Comparison of ENCODE assay signal across 8 mouse cellular contexts in the genomic region with DNA sequence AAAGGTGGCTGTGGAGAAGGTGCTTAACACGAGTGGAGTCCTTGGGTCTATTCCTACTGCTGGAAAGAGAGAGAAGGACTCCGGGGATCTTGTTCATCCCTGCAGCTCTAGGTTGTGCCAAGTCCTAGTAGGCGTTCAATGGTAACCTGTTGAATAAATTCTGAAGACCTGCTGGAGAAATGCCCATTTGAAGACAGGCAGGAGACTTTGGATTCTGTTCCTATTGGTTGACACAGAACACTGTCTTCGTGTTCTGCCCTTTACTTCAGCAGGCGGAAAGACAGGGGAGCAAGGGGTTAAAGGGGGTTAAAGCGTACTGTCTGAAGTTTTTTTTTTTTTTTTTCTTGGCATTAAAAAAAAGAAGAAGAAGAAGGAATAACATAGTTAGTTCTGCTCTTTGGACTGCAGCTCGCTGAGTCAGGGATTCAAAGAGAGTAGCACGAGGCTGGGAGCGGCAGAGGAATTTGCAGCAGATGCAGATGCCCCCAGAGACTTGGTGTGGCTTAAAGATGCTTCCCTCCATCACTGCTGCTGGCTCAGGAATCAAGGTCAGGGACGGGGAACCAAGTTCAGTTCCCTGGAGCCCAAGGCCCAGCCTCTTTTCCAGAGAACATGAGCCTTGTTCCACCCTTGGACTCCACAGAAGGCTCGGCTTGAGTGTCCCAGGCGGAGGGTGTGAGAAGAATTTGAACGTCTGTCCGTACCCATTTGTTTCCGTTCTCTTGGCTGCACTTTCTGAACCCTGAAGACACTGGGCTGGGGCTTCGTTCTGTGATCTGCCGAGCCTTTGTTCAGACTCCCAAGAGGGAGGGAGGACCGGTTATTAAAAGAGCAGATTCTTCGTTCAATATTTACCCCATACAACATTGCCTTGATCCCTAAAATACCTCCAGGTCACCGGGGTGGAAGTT. TPM values are rescaled to one million over a fixed set of nuclear protein-coding genes. Genes with fewer than 3 reads are reported as not detected.
DNase-seq lines count a peak whose midpoint lies in the region; ATAC-seq and TF ChIP-seq lines count a peak whose summit lies in the region.

No protein-coding gene starts in this region.

- H3K27ac ChIP-seq in left cerebral cortex, adult 2 months: peak overlapping the region; percentile 15; the same call in 1 of the 2 replicates
- peak overlapping the region; percentile 54 for H3K27ac ChIP-seq in embryonic facial prominence, embryonic 14.5 days (replicated peaks; ENCODE audit: low read depth, low read length)
- no peak overlapping the region for H3K27ac ChIP-seq in forebrain, postnatal 0 days (ENCODE audit: low read depth, low read length)

- H3K4me3 ChIP-seq in left cerebral cortex, adult 2 months: no peak overlapping the region
- H3K4me3 ChIP-seq in embryonic facial prominence, embryonic 14.5 days (ENCODE audit: low read depth, low read length): no peak overlapping the region
- H3K4me3 ChIP-seq in forebrain, postnatal 0 days (ENCODE audit: low read depth, low read length): no peak overlapping the region

- H3K9me3 ChIP-seq in embryonic facial prominence, embryonic 14.5 days (ENCODE audit: control insufficient read depth, low read length): no peaks in the 10 kb centered on the region
- H3K9me3 ChIP-seq in forebrain, postnatal 0 days (ENCODE audit: low read length): no peaks in the 10 kb centered on the region

- DNase-seq in left cerebral cortex, adult 2 months (ENCODE audit: extremely low spot score in 1 of 2, low spot score in 2 of 2): no peak
- DNase-seq in left cerebral cortex, postnatal 36 days (ENCODE audit: low spot score in 2 of 2): no peak
- peak; percentile 93 for DNase-seq in embryonic facial prominence, embryonic 14.5 days (ENCODE audit: low spot score)
- DNase-seq in kidney, adult 11 months: peak; percentile 86
- peak; percentile 46 for DNase-seq in retina, embryonic 14.5 days (ENCODE audit: low spot score)
- no peak for DNase-seq in forebrain, postnatal 0 days
- DNase-seq in layer of hippocampus, adult 11-12 months (ENCODE audit: low spot score): no peak

- ATAC-seq in embryonic facial prominence, embryonic 14.5 days (ENCODE audit: low read depth): peak; percentile 48; the same call in 1 of the 2 replicates
- ATAC-seq in forebrain, postnatal 0 days: no peak
- ATAC-seq in cerebellum, adult (ENCODE audit: insufficient number of reproducible peaks, low FRiP score, low TSS enrichment): no peak; the same call in 1 of the 2 replicates

- no peaks in the 10 kb centered on the region for H3K36me3 ChIP-seq in embryonic facial prominence, embryonic 14.5 days (ENCODE audit: control insufficient read depth, insufficient read depth, low read length)
- no peaks in the 10 kb centered on the region for H3K36me3 ChIP-seq in forebrain, postnatal 0 days (ENCODE audit: insufficient read depth)

- no peak for TF ChIP-seq CTCF in left cerebral cortex, adult 2 months (IDR thresholded peaks at IDR 0.05)
- no peak for TF ChIP-seq CTCF in forebrain, postnatal 0 days (IDR thresholded peaks at IDR 0.05; ENCODE audit: low read depth)

- 34% methylated on average over 19 of the region's 20 CpGs for WGBS in embryonic facial prominence, embryonic 14.5 days
- WGBS in forebrain, postnatal 0 days: 60% methylated on average over 20 of the region's 20 CpGs

- no peaks in the 10 kb centered on the region for H3K27me3 ChIP-seq in embryonic facial prominence, embryonic 14.5 days (replicated peaks; ENCODE audit: control insufficient read depth, insufficient read depth, low read length)
- no peaks in the 10 kb centered on the region for H3K27me3 ChIP-seq in forebrain, postnatal 0 days (ENCODE audit: insufficient read depth, low read length)

- peak overlapping the region; percentile 31; the same call in 1 of the 2 replicates for H3K4me2 ChIP-seq in embryonic facial prominence, embryonic 14.5 days (ENCODE audit: low read depth, low read length)
- H3K4me2 ChIP-seq in forebrain, postnatal 0 days (ENCODE audit: low read depth): no peak overlapping the region

- intact Hi-C loops in left cerebral cortex, adult 2 months (cut with DNase I): no loop called here
- intact Hi-C loops in left cerebral cortex, postnatal 36 days (cut with DNase I): no loop called here

- H3K9ac ChIP-seq in embryonic facial prominence, embryonic 14.5 days (ENCODE audit: low read depth, low read length): no peak overlapping the region
- H3K9ac ChIP-seq in forebrain, postnatal 0 days: no peak overlapping the region

- peaks cover 18% of the 10 kb centered on the region; the same call in 1 of the 2 replicates for H3K4me1 ChIP-seq in embryonic facial prominence, embryonic 14.5 days (ENCODE audit: control insufficient read depth, insufficient read depth, low read length)
- H3K4me1 ChIP-seq in forebrain, postnatal 0 days (ENCODE audit: insufficient read depth): no peaks in the 10 kb centered on the region

RNA-seq across cellular contexts. Expression of a gene that starts 17.4 kb away (rescaled TPM):
- 100 to 1,000 TPM; 306 to 324 TPM for total RNA-seq in left cerebral cortex, adult 2 months (2021)
- total RNA-seq in left cerebral cortex, postnatal 36 days (2021): 100 to 1,000 TPM; 343 to 354 TPM
- 293 and 299 TPM in 2 replicates for polyA plus RNA-seq in embryonic facial prominence, embryonic 14.5 days (2014; fragmentation: Nextera tagmentation; extraction: Ambion mirVana)
- 98.3 and 113 TPM in 2 replicates for total RNA-seq in forebrain, postnatal 0 days (2014; rRNA removed)
- 315 and 325 TPM in 2 replicates for polyA plus RNA-seq in forebrain, postnatal 0 days (2015; fragmentation: Nextera tagmentation; extraction: Ambion mirVana)

RNA-seq across cellular contexts. Expression of a gene that starts 44.4 kb away (rescaled TPM):
- 100 to 1,000 TPM; 197 TPM for total RNA-seq in left cerebral cortex, adult 2 months (2021)
- 100 to 1,000 TPM; 196 to 197 TPM for total RNA-seq in left cerebral cortex, postnatal 36 days (2021)
- 468 and 555 TPM in 2 replicates for polyA plus RNA-seq in embryonic facial prominence, embryonic 14.5 days (2014; fragmentation: Nextera tagmentation; extraction: Ambion mirVana)
- total RNA-seq in forebrain, postnatal 0 days (2014; rRNA removed): 17.9 and 19.9 TPM in 2 replicates
- 412 and 532 TPM in 2 replicates for polyA plus RNA-seq in forebrain, postnatal 0 days (2015; fragmentation: Nextera tagmentation; extraction: Ambion mirVana)

Comparison
In these comparisons a context has a peak if more than half of its experiments do, and no peak if none do; other contexts are left out.
1. DNase-seq: peak in embryonic facial prominence, embryonic 14.5 days (single experiment), kidney, adult 11 months (single experiment) and retina, embryonic 14.5 days (single experiment); none in left cerebral cortex, adult 2 months (0 of 2), left cerebral cortex, postnatal 36 days (0 of 2), forebrain, postnatal 0 days (single experiment) and layer of hippocampus, adult 11-12 months (single experiment).